Mouse (Mus musculus): ENCODE results near the gene Lamc3. TPM values are rescaled to one million over a fixed set of nuclear protein-coding genes. Genes with fewer than 3 reads are reported as not detected.

Lamc3 gene
- polyA plus RNA-seq, 1 experiment from 2014 or later, result 1.3 TPM

DNA sequence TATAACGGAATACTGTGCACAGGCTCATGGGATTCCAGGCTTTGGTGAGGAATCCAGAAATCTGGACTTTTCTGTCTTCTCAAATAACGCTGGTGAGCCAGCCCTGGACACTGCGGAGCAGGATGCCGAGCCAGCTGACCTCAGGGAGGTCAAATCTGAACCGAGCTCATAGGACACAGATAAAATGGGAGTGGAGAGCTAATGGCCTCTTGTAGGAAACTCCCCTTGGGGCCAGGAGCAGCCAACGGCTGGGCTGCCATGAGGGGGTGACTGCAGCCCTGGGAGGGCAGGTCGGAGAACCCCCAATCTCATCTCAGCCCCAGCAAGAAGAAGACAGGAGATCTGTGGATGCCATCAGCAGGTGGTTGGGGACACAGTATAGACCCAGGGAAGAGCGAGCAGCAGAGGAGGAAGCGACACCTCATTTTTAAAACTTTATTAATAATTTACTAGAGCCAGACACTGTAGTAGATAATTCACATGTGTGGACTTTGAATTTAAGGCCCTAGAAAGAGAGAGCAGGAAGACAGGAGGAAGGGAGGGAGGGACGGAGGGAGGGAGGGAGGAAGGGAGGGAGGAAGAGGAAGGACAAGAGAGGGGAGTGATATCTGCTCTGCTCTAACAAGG, 18.4 kb upstream of the Lamc3 start:
- H3K9me3 ChIP-seq (replicated peaks; ENCODE audit: control insufficient read depth, low read length), result no peaks in the 10 kb centered on the region
- H3K4me3 ChIP-seq (replicated peaks; ENCODE audit: low read length), result no peak overlapping the region
- H3K4me1 ChIP-seq (ENCODE audit: control insufficient read depth, insufficient read depth, low read length), result no peaks in the 10 kb centered on the region
- no peak overlapping the region for H3K27ac ChIP-seq (ENCODE audit: low read length)
- no peaks in the 10 kb centered on the region for H3K36me3 ChIP-seq (ENCODE audit: control insufficient read depth, insufficient read depth, low read length)
- no peak overlapping the region for H3K9ac ChIP-seq (ENCODE audit: low read length)
- WGBS, result 51% methylated on average over 10 of the region's 10 CpGs
- H3K4me2 ChIP-seq (ENCODE audit: low read depth, low read length), result no peak overlapping the region
- no peak for ATAC-seq (ENCODE audit: insufficient read depth, low FRiP score)
- no peaks in the 10 kb centered on the region for H3K27me3 ChIP-seq (ENCODE audit: control insufficient read depth, insufficient read depth, low read length)

DNA sequence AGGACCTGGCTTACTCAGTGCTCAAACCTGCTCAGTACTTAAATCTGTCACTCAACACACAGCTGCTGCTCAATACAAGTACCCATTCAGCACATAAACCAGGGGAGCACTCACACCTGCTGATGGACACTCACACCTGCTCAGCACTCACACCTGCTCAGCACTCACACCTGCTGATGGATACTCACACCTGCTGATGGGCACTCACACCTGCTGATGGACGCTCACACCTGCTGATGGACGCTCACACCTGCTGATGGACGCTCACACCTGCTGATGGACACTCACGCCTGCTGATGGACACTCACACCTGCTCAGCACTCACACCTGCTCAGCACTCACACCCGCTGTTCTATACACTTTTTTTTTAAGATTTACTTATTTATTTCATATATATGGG, 17.4 kb upstream of the Lamc3 start:
- no peaks in the 10 kb centered on the region for H3K36me3 ChIP-seq (ENCODE audit: control insufficient read depth, insufficient read depth, low read length)
- no peak overlapping the region for H3K9ac ChIP-seq (ENCODE audit: low read length)
- H3K4me3 ChIP-seq (replicated peaks; ENCODE audit: low read length), result no peak overlapping the region
- H3K9me3 ChIP-seq (replicated peaks; ENCODE audit: control insufficient read depth, low read length), result no peaks in the 10 kb centered on the region
- no peaks in the 10 kb centered on the region for H3K27me3 ChIP-seq (ENCODE audit: control insufficient read depth, insufficient read depth, low read length)
- H3K4me2 ChIP-seq (ENCODE audit: low read depth, low read length), result no peak overlapping the region
- 89% methylated on average over 5 of the region's 5 CpGs for WGBS
- no peak for ATAC-seq (ENCODE audit: insufficient read depth, low FRiP score)
- no peaks in the 10 kb centered on the region for H3K4me1 ChIP-seq (ENCODE audit: control insufficient read depth, insufficient read depth, low read length)
- no peak overlapping the region for H3K27ac ChIP-seq (ENCODE audit: low read length)

DNA sequence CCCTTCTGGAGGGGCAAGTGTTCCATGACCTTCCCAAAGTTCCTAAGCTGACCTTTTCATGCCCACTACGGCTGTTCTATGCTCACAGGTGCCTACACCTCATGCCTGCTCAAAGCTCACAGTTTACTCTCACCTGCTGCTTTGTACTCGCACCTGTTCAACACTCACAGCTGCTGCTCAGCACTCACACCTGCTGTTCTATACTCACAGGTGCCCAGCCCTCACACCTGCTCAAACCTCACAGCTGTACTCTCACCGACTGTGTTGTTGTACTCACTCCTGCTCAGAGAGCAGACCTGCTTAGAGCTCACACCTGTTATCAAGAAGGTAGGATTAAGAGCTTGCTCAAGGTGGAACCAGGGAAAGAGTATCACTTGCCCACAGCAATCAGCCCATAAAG, 16.4 kb upstream of the Lamc3 start:
- no peaks in the 10 kb centered on the region for H3K36me3 ChIP-seq (ENCODE audit: control insufficient read depth, insufficient read depth, low read length)
- no peak overlapping the region for H3K4me2 ChIP-seq (ENCODE audit: low read depth, low read length)
- no peak overlapping the region for H3K9ac ChIP-seq (ENCODE audit: low read length)
- H3K27me3 ChIP-seq (ENCODE audit: control insufficient read depth, insufficient read depth, low read length), result no peaks in the 10 kb centered on the region
- H3K9me3 ChIP-seq (replicated peaks; ENCODE audit: control insufficient read depth, low read length), result no peaks in the 10 kb centered on the region
- H3K4me3 ChIP-seq (replicated peaks; ENCODE audit: low read length), result no peak overlapping the region
- 49% methylated on average over 3 of the region's 3 CpGs for WGBS
- no peak for ATAC-seq (ENCODE audit: insufficient read depth, low FRiP score)
- H3K4me1 ChIP-seq (ENCODE audit: control insufficient read depth, insufficient read depth, low read length), result no peaks in the 10 kb centered on the region
- no peak overlapping the region for H3K27ac ChIP-seq (ENCODE audit: low read length)

DNA sequence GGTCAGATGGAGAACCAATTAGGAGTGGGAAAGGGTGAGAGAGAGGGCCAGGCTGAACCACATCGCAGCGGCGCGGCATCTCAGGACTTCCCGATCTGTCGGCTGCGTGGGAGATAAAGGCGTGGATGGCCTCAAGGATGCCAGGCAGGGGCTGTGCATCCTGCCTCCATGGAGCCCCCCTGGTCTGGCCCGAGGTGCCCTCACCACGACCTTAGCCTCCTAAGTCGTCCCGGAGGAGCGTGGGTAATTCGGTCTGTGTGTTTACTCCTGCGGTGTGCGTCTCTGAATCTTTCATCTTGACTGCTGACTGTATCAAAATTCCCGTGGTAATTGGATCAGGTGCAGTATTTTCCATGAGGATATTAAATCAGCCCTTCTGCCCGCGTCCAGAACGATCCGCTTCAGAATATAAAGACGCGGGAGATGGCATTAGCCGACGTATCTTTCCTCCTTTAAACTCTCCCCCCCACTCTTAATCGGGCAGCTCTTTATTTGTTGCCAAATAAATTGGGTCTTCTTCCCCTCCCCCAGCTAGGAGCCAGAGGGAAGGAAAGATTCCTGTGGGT, 12.7 kb upstream of the Lamc3 start:
- H3K27ac ChIP-seq (ENCODE audit: low read length), result no peak overlapping the region
- no peak overlapping the region for H3K9ac ChIP-seq (ENCODE audit: low read length)
- WGBS, result 67% methylated on average over 26 of the region's 26 CpGs
- no peak overlapping the region for H3K4me2 ChIP-seq (ENCODE audit: low read depth, low read length)
- H3K4me3 ChIP-seq (replicated peaks; ENCODE audit: low read length), result no peak overlapping the region
- H3K4me1 ChIP-seq (ENCODE audit: control insufficient read depth, insufficient read depth, low read length), result no peaks in the 10 kb centered on the region
- H3K9me3 ChIP-seq (replicated peaks; ENCODE audit: control insufficient read depth, low read length), result no peaks in the 10 kb centered on the region
- no peak for ATAC-seq (ENCODE audit: insufficient read depth, low FRiP score)
- 0 out of 2 replicates have a peak, but pooled peaks cover 6% of the 10 kb centered on the region for H3K27me3 ChIP-seq (ENCODE audit: control insufficient read depth, insufficient read depth, low read length)
- H3K36me3 ChIP-seq (ENCODE audit: control insufficient read depth, insufficient read depth, low read length), result no peaks in the 10 kb centered on the region

DNA sequence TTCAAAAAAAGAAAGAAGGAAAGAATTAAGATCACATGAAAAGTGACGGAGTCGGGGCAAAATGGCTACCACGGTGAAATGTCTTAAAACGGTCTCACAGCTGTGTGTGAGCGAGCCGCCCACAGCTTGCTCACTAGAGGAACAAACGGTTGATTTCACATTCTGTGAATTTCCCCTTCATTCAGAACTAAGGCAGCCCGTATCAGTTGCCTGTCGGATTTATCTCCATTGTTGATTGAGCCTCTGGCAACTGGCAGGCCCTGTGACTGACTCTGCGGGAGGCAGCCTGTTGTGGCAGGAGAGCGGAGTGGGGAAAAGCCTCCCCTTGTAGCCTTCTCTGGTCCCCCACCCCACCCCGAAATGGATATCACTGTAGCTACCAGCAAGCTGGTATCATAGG, 10.6 kb upstream of the Lamc3 start:
- 27% methylated on average over 12 of the region's 12 CpGs for WGBS
- no peaks in the 10 kb centered on the region for H3K36me3 ChIP-seq (ENCODE audit: control insufficient read depth, insufficient read depth, low read length)
- H3K4me2 ChIP-seq (ENCODE audit: low read depth, low read length), result no peak overlapping the region
- no peak for ATAC-seq (ENCODE audit: insufficient read depth, low FRiP score)
- no peak overlapping the region for H3K27ac ChIP-seq (ENCODE audit: low read length)
- no peak overlapping the region for H3K4me3 ChIP-seq (replicated peaks; ENCODE audit: low read length)
- peaks cover 13% of the 10 kb centered on the region for H3K27me3 ChIP-seq (ENCODE audit: control insufficient read depth, insufficient read depth, low read length)
- no peak overlapping the region for H3K9ac ChIP-seq (ENCODE audit: low read length)
- H3K9me3 ChIP-seq (replicated peaks; ENCODE audit: control insufficient read depth, low read length), result no peaks in the 10 kb centered on the region
- peaks cover 4% of the 10 kb centered on the region; the same call in 1 of the 2 replicates for H3K4me1 ChIP-seq (ENCODE audit: control insufficient read depth, insufficient read depth, low read length)

DNA sequence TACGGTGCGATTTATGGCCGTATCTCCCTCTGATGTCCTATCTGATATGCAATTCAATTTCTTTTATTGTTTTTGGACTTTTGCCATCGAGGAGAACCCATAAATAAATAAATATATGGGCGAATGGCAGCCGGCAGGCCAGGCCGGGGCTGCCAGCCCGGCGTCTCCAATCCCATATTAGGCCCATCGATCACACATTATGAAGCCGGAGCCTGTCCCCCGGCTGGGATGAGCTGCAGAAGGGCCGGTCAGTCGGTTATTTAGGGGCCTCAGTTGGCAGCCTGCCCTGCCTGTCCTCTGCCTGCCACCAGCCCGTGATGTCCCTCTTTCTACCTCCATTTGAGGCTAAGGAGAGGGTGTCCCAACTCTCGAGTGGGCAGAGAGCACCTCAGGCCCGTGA, 8.5 kb upstream of the Lamc3 start:
- H3K36me3 ChIP-seq (ENCODE audit: control insufficient read depth, insufficient read depth, low read length), result no peaks in the 10 kb centered on the region
- no peak overlapping the region for H3K27ac ChIP-seq (ENCODE audit: low read length)
- ATAC-seq (ENCODE audit: insufficient read depth, low FRiP score), result no peak
- peaks cover 4% of the 10 kb centered on the region; the same call in 1 of the 2 replicates for H3K4me1 ChIP-seq (ENCODE audit: control insufficient read depth, insufficient read depth, low read length)
- 66% methylated on average over 17 of the region's 17 CpGs for WGBS
- H3K9me3 ChIP-seq (replicated peaks; ENCODE audit: control insufficient read depth, low read length), result no peaks in the 10 kb centered on the region
- no peak overlapping the region for H3K4me3 ChIP-seq (replicated peaks; ENCODE audit: low read length)
- H3K9ac ChIP-seq (ENCODE audit: low read length), result no peak overlapping the region
- H3K4me2 ChIP-seq (ENCODE audit: low read depth, low read length), result no peak overlapping the region
- H3K27me3 ChIP-seq (ENCODE audit: control insufficient read depth, insufficient read depth, low read length), result peaks cover 17% of the 10 kb centered on the region

DNA sequence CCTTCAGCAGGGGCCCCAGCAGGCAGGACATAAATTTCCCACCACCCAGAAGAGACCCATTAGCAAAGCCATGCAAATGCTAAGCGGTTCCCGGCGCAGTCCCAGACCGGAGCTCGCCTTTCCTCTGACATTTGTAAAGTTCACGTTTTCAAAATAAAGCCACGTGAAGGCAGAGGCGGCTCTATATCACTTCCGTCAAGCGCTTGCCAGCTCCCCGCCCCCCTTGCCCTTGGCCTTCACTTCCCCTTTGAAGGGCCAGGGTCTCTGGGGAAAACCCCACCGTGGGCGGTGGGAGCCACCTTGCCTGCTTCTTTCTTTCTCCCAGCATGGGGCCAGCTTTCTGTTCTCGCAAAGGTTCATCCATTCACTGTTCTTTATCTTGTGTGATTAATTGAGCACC, 6.2 kb upstream of the Lamc3 start:
- Histone ChIP-seq H3K9ac (ENCODE audit: low read length) (no peak overlapping the region), H3K36me3 (ENCODE audit: control insufficient read depth, insufficient read depth, low read length) (no peaks in the 10 kb centered on the region), H3K4me1 (ENCODE audit: control insufficient read depth, insufficient read depth, low read length) (peaks cover 4% of the 10 kb centered on the region; the same call in 1 of the 2 replicates), H3K27ac (ENCODE audit: low read length) (no peak overlapping the region), H3K4me3 (replicated peaks; ENCODE audit: low read length) (no peak overlapping the region), H3K4me2 (ENCODE audit: low read depth, low read length) (no peak overlapping the region), H3K27me3 (ENCODE audit: control insufficient read depth, insufficient read depth, low read length) (peaks cover 24% of the 10 kb centered on the region), H3K9me3 (replicated peaks; ENCODE audit: control insufficient read depth, low read length) (no peaks in the 10 kb centered on the region)
- no peak for ATAC-seq (ENCODE audit: insufficient read depth, low FRiP score)
- 8% methylated on average over 14 of the region's 14 CpGs for whole genome bisulfite sequencing

DNA sequence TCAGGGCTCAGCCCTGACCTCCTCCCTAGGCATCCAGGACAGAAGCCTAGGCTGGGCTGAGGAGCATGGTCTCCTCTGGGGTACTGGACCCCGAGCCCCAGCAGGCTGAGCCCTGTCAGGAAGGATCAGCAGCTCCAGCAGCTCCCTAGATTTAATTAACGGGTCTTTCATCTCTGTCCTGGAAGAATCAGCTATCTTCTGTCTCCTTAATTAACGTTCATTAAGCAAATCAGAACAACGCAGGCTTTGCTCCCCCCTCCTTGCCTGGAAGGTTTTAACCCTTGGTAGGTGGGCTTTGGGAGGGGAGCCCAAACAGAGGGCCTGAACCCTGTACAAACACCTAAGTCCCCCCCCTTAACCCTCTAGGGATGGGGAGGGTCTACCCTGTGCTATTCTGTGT, 4.0 kb upstream of the Lamc3 start:
- Histone ChIP-seq H3K9me3 (replicated peaks; ENCODE audit: control insufficient read depth, low read length) (no peaks in the 10 kb centered on the region), H3K27me3 (ENCODE audit: control insufficient read depth, insufficient read depth, low read length) (peaks cover 36% of the 10 kb centered on the region), H3K4me2 (ENCODE audit: low read depth, low read length) (no peak overlapping the region), H3K36me3 (ENCODE audit: control insufficient read depth, insufficient read depth, low read length) (no peaks in the 10 kb centered on the region), H3K4me3 (replicated peaks; ENCODE audit: low read length) (no peak overlapping the region), H3K27ac (ENCODE audit: low read length) (no peak overlapping the region), H3K4me1 (ENCODE audit: control insufficient read depth, insufficient read depth, low read length) (peaks cover 4% of the 10 kb centered on the region; the same call in 1 of the 2 replicates), H3K9ac (ENCODE audit: low read length) (no peak overlapping the region)
- WGBS, result 47% methylated on average over 4 of the region's 4 CpGs
- ATAC-seq (ENCODE audit: insufficient read depth, low FRiP score), result no peak

DNA sequence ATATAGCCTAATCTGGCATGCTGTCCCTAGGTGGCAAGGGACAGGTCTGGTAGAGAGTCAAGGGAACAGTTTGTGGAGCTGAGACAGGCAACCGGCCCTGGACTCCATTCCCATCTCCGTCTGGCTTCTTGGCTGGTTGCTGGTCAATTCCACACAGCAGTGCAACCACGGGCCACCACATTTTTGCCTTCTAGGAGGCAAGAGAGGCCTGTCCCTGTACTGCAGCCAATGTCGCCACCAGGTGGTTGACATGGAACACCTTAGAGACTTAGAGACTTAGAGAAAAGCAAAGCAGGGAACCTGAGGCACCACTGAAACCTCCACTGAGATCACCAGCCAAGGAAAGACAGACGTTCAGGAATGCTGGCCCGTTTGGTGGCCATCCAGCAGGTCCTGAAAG, 2.3 kb upstream of the Lamc3 start:
- H3K36me3 ChIP-seq (ENCODE audit: control insufficient read depth, insufficient read depth, low read length), result no peaks in the 10 kb centered on the region
- H3K27me3 ChIP-seq (ENCODE audit: control insufficient read depth, insufficient read depth, low read length), result peaks cover 42% of the 10 kb centered on the region

More for the DNA sequence above, 2.3 kb upstream of the Lamc3 start:
- Histone ChIP-seq H3K4me2 (ENCODE audit: low read depth, low read length) (no peak overlapping the region), H3K4me3 (replicated peaks; ENCODE audit: low read length) (no peak overlapping the region), H3K9me3 (replicated peaks; ENCODE audit: control insufficient read depth, low read length) (no peaks in the 10 kb centered on the region), H3K27ac (ENCODE audit: low read length) (no peak overlapping the region), H3K9ac (ENCODE audit: low read length) (no peak overlapping the region), H3K4me1 (ENCODE audit: control insufficient read depth, insufficient read depth, low read length) (peaks cover 4% of the 10 kb centered on the region; the same call in 1 of the 2 replicates)
- WGBS, result 21% methylated on average over 6 of the region's 6 CpGs
- ATAC-seq (ENCODE audit: insufficient read depth, low FRiP score), result no peak
